ENCODE assay signal across 14 mouse cellular contexts in the genomic region with DNA sequence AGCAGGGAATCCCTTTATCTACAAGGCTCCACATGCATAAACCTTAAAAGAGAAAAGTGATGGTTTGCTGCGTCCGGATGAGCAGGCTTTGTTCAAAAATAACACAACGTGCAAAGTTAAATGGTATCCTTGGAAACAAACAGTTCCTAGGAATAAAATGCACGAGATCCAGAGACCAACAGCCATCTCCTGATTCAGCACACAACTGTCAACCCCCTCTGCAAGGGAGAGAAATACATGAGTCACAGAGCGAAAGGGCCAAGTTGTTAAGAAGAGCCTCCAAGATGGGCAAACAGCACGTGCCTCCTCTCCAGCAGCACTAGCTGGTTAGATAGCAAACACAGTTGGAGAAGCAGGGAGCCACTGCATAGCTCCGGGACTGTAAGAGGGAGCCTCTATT.
DNase-seq lines count a peak whose midpoint lies in the region; ATAC-seq lines count a peak whose summit lies in the region.
"Had no signal": no experiment of that assay in that cellular context is flagged by ENCODE, and none has a peak within 500 bp of the region (broad histone marks: within the 10 kb centered on the region; RNA-seq: fewer than 3 reads in every experiment).

No protein-coding gene starts in this region.

- no peak overlapping the region for H3K27ac ChIP-seq in limb, embryonic 10.5 days
- H3K27ac ChIP-seq in hindbrain, embryonic 11.5 days (ENCODE audit: low read depth, low read length), result no peak overlapping the region
- H3K27ac ChIP-seq: heart, embryonic 13.5 days; hindbrain, embryonic 14.5 days; limb, embryonic 13.5 days had no signal

- no peaks in the 10 kb centered on the region for H3K9me3 ChIP-seq in limb, embryonic 10.5 days (replicated peaks)
- H3K9me3 ChIP-seq in hindbrain, embryonic 11.5 days (ENCODE audit: control insufficient read depth, low read length), result no peaks in the 10 kb centered on the region
- H3K9me3 ChIP-seq: heart, embryonic 13.5 days; limb, embryonic 13.5 days had no signal

- H3K36me3 ChIP-seq in limb, embryonic 10.5 days, result no peaks in the 10 kb centered on the region
- H3K36me3 ChIP-seq in hindbrain, embryonic 11.5 days (ENCODE audit: control insufficient read depth, insufficient read depth, low read length), result no peaks in the 10 kb centered on the region
- H3K36me3 ChIP-seq: heart, embryonic 13.5 days; limb, embryonic 13.5 days had no signal

- 82% methylated on average over 7 of the region's 7 CpGs for WGBS in limb, embryonic 10.5 days
- WGBS in hindbrain, embryonic 11.5 days, result 76% methylated on average over 7 of the region's 7 CpGs

- intact Hi-C loops in heart, postnatal 14 days (cut with DNase I), result no loop called here

- no peak for ATAC-seq in hindbrain, embryonic 11.5 days (ENCODE audit: low FRiP score)

- no peak overlapping the region for H3K4me2 ChIP-seq in hindbrain, embryonic 11.5 days (replicated peaks; ENCODE audit: low read depth, low read length)
- H3K4me2 ChIP-seq: heart, embryonic 13.5 days; hindbrain, embryonic 14.5 days; limb, embryonic 13.5 days had no signal

- no peak overlapping the region for H3K4me3 ChIP-seq in limb, embryonic 10.5 days
- no peak overlapping the region for H3K4me3 ChIP-seq in hindbrain, embryonic 11.5 days (ENCODE audit: low read depth, low read length)
- H3K4me3 ChIP-seq: erythroblast, embryonic 14.5 days; heart, embryonic 13.5 days; limb, embryonic 13.5 days had no signal

- no peak overlapping the region for H3K9ac ChIP-seq in hindbrain, embryonic 11.5 days (ENCODE audit: low read depth, low read length)
- H3K9ac ChIP-seq: heart, embryonic 13.5 days; hindbrain, embryonic 14.5 days; limb, embryonic 13.5 days had no signal

- no peaks in the 10 kb centered on the region for H3K27me3 ChIP-seq in limb, embryonic 10.5 days (ENCODE audit: low read depth, poor library complexity, severe bottlenecking)
- H3K27me3 ChIP-seq in hindbrain, embryonic 11.5 days (ENCODE audit: control insufficient read depth, insufficient read depth, low read length), result no peaks in the 10 kb centered on the region
- H3K27me3 ChIP-seq: heart, embryonic 13.5 days; limb, embryonic 13.5 days had no signal

- DNase-seq in heart, adult 11 months, result peak; percentile 41
- DNase-seq in heart, postnatal 14 days, result no peak
- DNase-seq in urinary bladder, postnatal 4 days (ENCODE audit: low spot score in 2 of 2), result peak; percentile 7 to 34
- no peak for DNase-seq in urinary bladder, postnatal 14 days (ENCODE audit: low spot score)
- DNase-seq in limb, embryonic 10.5 days (ENCODE audit: low spot score), result peak; percentile 9
- DNase-seq in natural killer cell, adult 2 months (ENCODE audit: low spot score in 2 of 2), result no peak
- DNase-seq in hindbrain, embryonic 11.5 days (ENCODE audit: low spot score), result no peak
- DNase-seq: cerebellum, adult 8-10 months; lung, adult 2 months; thymus, adult 18-20 months had no signal

- H3K4me1 ChIP-seq in limb, embryonic 10.5 days, result no peaks in the 10 kb centered on the region
- no peaks in the 10 kb centered on the region for H3K4me1 ChIP-seq in hindbrain, embryonic 11.5 days (replicated peaks; ENCODE audit: control insufficient read depth, insufficient read depth, low read length)
- H3K4me1 ChIP-seq: heart, embryonic 13.5 days; limb, embryonic 13.5 days had no signal

Comparison
In these comparisons a context has a peak if more than half of its experiments do, and no peak if none do; other contexts are left out.
1. DNase-seq: peak in heart, adult 11 months (single experiment), urinary bladder, postnatal 4 days (2 of 2) and limb, embryonic 10.5 days (single experiment); none in heart, postnatal 14 days (0 of 2), urinary bladder, postnatal 14 days (single experiment), natural killer cell, adult 2 months (0 of 2) and hindbrain, embryonic 11.5 days (single experiment).